Mouse (Mus musculus): Measurements from ENCODE around the gene Luc7l. TPM values are rescaled to one million over a fixed set of nuclear protein-coding genes. Genes with fewer than 3 reads are reported as not detected.
"Not testable (repeated sequence)": the region's sequence is repeated elsewhere in the genome, so short reads cannot be mapped to it uniquely, and the experiment has no call there.

The Luc7l gene
- polyA plus RNA-seq, 1 experiment = 59.8 TPM

DNA sequence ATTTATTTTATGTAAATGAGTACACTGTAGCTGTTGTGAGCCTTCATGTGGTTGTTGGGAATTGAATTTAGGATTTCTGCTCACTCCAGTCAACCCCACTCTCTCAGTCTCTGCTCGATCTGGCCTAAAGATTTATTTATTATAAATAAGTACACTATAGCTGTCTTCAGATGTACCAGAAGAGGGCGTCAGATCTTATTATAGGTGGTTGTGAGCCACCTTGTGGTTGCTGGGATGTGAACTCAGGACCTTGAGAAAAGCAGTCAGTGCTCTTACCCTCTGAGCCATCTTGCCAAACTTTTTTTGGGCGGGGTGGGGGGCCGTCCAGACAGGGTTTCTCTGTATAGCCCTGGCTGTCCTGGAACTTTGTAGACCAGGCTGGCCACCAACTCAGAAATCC is 9.1 kb downstream of the Luc7l start:
- TF ChIP-seq POLR2A (IDR thresholded peaks at IDR 0.05; ENCODE audit: borderline replicate concordance, control insufficient read depth, low read depth, low read length) = no peak
- no peak for TF ChIP-seq CTCF (IDR thresholded peaks at IDR 0.05; ENCODE audit: control insufficient read depth, insufficient read depth, low read length)
- 72% methylated on average over 4 of the region's 4 CpGs for WGBS
- Histone ChIP-seq H3K4me1 (ENCODE audit: control insufficient read depth, insufficient read depth, low read length) (no peaks in the 10 kb centered on the region), H3K4me3 (replicated peaks; ENCODE audit: control insufficient read depth, low read depth, low read length) (no peak overlapping the region), H3K27ac (ENCODE audit: control insufficient read depth, insufficient read depth, low read depth, low read length, poor library complexity) (no peak overlapping the region)

- TF ChIP-seq POLR2A (IDR thresholded peaks at IDR 0.05; ENCODE audit: borderline replicate concordance, control insufficient read depth, low read depth, low read length) (no peak), CTCF (IDR thresholded peaks at IDR 0.05; ENCODE audit: control insufficient read depth, insufficient read depth, low read length) (no peak)
- no peaks in the 10 kb centered on the region for H3K4me1 ChIP-seq (ENCODE audit: control insufficient read depth, insufficient read depth, low read length)
- no peak overlapping the region for H3K4me3 ChIP-seq (replicated peaks; ENCODE audit: control insufficient read depth, low read depth, low read length)
- H3K27ac ChIP-seq (ENCODE audit: control insufficient read depth, insufficient read depth, low read depth, low read length, poor library complexity) = no peak overlapping the region
- WGBS = 83% methylated on average over 3 of the region's 3 CpGs
These were observed 9.7 kb downstream of the Luc7l start for GRCm38 (mm10) chr17:26262384-26262783.

GRCm38 (mm10) chr17:26268851-26269250 is 16.2 kb downstream of the Luc7l start:
- Histone ChIP-seq H3K4me1 (ENCODE audit: control insufficient read depth, insufficient read depth, low read length) (no peaks in the 10 kb centered on the region), H3K27ac (ENCODE audit: control insufficient read depth, insufficient read depth, low read depth, low read length, poor library complexity) (no peak overlapping the region), H3K4me3 (replicated peaks; ENCODE audit: control insufficient read depth, low read depth, low read length) (no peak overlapping the region)
- WGBS = 50% methylated on average over 1 of the region's 1 CpGs
- TF ChIP-seq POLR2A (IDR thresholded peaks at IDR 0.05; ENCODE audit: borderline replicate concordance, control insufficient read depth, low read depth, low read length) = no peak
- no peak for TF ChIP-seq CTCF (IDR thresholded peaks at IDR 0.05; ENCODE audit: control insufficient read depth, insufficient read depth, low read length)

GRCm38 (mm10) chr17:26269577-26269976 is 16.9 kb downstream of the Luc7l start:
- H3K27ac ChIP-seq (ENCODE audit: control insufficient read depth, insufficient read depth, low read depth, low read length, poor library complexity); H3K4me3 ChIP-seq (replicated peaks; ENCODE audit: control insufficient read depth, low read depth, low read length); H3K4me1 ChIP-seq (ENCODE audit: control insufficient read depth, insufficient read depth, low read length): not testable (repeated sequence)
- WGBS = 90% methylated on average over 10 of the region's 10 CpGs

DNA sequence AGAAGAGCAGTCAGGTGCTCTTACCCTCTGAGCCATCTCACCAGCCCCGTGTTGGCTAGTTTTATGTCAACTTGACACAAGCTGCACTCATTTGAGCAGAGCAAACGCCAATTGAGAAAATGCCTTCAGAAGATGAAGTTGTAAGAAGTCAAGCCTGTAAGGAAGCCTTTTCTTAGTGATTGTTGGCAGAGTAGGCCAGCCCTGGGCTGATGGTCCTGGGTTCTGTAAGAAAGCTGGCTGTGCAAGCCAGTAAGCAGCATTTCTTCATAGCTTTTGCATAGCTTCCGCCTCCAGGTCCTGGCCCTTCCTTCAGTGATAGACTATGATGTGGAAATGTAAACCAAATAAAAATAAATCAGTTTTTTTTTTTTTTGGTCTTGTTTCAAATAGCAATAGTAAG is 19.9 kb downstream of the Luc7l start:
- Histone ChIP-seq H3K4me1 (ENCODE audit: control insufficient read depth, insufficient read depth, low read length) (no peaks in the 10 kb centered on the region), H3K27ac (ENCODE audit: control insufficient read depth, insufficient read depth, low read depth, low read length, poor library complexity) (no peak overlapping the region), H3K4me3 (replicated peaks; ENCODE audit: control insufficient read depth, low read depth, low read length) (no peak overlapping the region)
- TF ChIP-seq CTCF (IDR thresholded peaks at IDR 0.05; ENCODE audit: control insufficient read depth, insufficient read depth, low read length) (no peak), POLR2A (IDR thresholded peaks at IDR 0.05; ENCODE audit: borderline replicate concordance, control insufficient read depth, low read depth, low read length) (no peak)
- 87% methylated on average over 3 of the region's 3 CpGs for WGBS

DNA sequence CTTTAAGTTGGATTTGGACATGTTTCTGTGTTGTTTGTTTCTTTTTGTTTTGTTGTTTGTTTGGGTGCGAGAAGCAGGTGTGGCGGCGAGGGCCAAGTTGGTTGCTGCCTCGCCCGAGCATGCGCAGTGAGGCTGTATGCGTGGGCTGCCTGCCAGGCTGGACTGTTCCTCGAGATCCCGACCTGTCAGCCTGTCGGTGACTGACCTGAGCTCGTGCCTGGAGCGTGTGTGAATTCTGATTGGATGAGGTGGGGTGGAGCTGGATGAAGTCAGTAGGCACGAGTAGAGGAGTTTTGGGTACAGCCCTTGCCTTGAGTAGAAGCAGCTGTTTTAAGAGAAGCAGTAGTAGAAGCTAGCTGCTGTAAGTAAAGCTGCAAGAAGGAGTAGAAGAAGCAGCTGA is 23.2 kb downstream of the Luc7l start:
- WGBS = 84% methylated on average over 13 of the region's 13 CpGs
- H3K4me3 ChIP-seq (replicated peaks; ENCODE audit: control insufficient read depth, low read depth, low read length) = no peak overlapping the region
- TF ChIP-seq CTCF (IDR thresholded peaks at IDR 0.05; ENCODE audit: control insufficient read depth, insufficient read depth, low read length) (no peak), POLR2A (IDR thresholded peaks at IDR 0.05; ENCODE audit: borderline replicate concordance, control insufficient read depth, low read depth, low read length) (no peak)
- H3K4me1 ChIP-seq (ENCODE audit: control insufficient read depth, insufficient read depth, low read length) = no peaks in the 10 kb centered on the region
- H3K27ac ChIP-seq (ENCODE audit: control insufficient read depth, insufficient read depth, low read depth, low read length, poor library complexity) = no peak overlapping the region

DNA sequence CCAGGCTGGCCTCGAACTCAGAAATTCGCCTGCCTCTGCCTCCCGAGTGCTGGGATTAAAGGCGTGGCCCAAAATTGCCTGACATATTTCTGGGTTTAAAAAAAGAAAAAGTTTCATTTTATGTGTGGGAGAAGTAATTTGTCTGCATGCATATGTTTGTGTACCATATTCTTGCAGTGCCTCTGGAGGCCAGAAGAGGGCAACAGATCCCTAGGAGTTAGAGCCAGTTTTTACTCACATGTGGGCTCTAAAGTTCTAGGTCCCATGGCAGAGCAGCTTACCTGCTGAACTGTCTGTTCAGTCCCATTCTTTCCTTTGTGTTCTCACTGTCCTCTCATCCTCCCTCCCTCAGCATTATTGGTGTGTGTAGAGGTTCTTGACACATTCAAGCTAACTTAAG is 24.0 kb downstream of the Luc7l start:
- 80% methylated on average over 4 of the region's 4 CpGs for WGBS
- TF ChIP-seq POLR2A (IDR thresholded peaks at IDR 0.05; ENCODE audit: borderline replicate concordance, control insufficient read depth, low read depth, low read length) (no peak), CTCF (IDR thresholded peaks at IDR 0.05; ENCODE audit: control insufficient read depth, insufficient read depth, low read length) (0 out of 2 replicates have a peak, but pooled peaks have one; percentile 14)
- Histone ChIP-seq H3K4me3 (replicated peaks; ENCODE audit: control insufficient read depth, low read depth, low read length) (no peak overlapping the region), H3K27ac (ENCODE audit: control insufficient read depth, insufficient read depth, low read depth, low read length, poor library complexity) (no peak overlapping the region), H3K4me1 (ENCODE audit: control insufficient read depth, insufficient read depth, low read length) (no peaks in the 10 kb centered on the region)

- Histone ChIP-seq H3K4me1 (ENCODE audit: control insufficient read depth, insufficient read depth, low read length) (no peaks in the 10 kb centered on the region), H3K27ac (ENCODE audit: control insufficient read depth, insufficient read depth, low read depth, low read length, poor library complexity) (no peak overlapping the region), H3K4me3 (replicated peaks; ENCODE audit: control insufficient read depth, low read depth, low read length) (no peak overlapping the region)
- TF ChIP-seq POLR2A (IDR thresholded peaks at IDR 0.05; ENCODE audit: borderline replicate concordance, control insufficient read depth, low read depth, low read length) = no peak
- TF ChIP-seq CTCF (IDR thresholded peaks at IDR 0.05; ENCODE audit: control insufficient read depth, insufficient read depth, low read length) = no peak
- WGBS = 80% methylated on average over 8 of the region's 8 CpGs
These were observed 33.7 kb downstream of the Luc7l start for GRCm38 (mm10) chr17:26286199-26286955.

DNA sequence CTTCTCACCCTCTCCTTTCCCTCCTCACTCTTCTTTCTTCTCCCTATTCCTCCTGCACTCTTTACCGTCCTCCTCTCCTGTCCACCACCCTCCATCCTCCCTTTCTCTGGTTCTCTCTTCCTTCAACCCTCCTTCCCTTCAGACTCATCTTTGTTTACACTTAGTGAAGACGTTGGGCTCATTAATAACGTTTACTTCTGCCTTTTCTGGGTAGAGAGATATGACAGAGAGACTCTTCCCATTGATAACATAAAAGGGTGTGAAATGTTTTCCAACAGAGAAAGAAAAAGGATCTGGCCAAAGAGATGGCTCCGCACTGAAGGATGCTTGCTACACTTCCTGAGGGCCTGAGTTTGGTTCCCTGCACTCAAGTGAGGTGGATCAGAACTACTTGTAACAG is 36.8 kb downstream of the Luc7l start:
- WGBS = 71% methylated on average over 4 of the region's 4 CpGs
- Histone ChIP-seq H3K27ac (ENCODE audit: control insufficient read depth, insufficient read depth, low read depth, low read length, poor library complexity) (no peak overlapping the region), H3K4me1 (ENCODE audit: control insufficient read depth, insufficient read depth, low read length) (no peaks in the 10 kb centered on the region), H3K4me3 (replicated peaks; ENCODE audit: control insufficient read depth, low read depth, low read length) (no peak overlapping the region)
- TF ChIP-seq CTCF (IDR thresholded peaks at IDR 0.05; ENCODE audit: control insufficient read depth, insufficient read depth, low read length) = no peak

DNA sequence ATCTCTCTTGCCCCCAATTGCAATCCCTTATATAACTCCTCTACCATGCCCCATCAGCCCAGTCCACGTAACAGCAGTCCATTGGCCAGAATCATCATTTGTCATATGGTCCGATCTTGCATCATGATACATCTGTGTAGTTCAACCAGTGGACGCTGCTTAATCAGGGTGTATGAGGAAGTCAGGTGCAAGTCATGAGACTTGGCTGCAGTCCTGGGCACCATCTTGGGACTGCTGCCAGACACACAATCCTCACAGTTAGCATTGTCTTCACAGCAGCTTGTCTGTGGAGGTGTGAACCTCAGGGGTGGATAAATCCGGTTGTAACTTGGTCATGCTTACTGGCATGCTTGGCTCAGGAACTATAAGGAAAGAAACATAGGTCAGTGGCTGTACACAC is 45.6 kb downstream of the Luc7l start:
- not testable (repeated sequence) for H3K4me1 ChIP-seq (ENCODE audit: control insufficient read depth, insufficient read depth, low read length); H3K27ac ChIP-seq (ENCODE audit: control insufficient read depth, insufficient read depth, low read depth, low read length, poor library complexity); H3K4me3 ChIP-seq (replicated peaks; ENCODE audit: control insufficient read depth, low read depth, low read length)
- WGBS = 57% methylated on average over 4 of the region's 4 CpGs

All from bone marrow, adult 2 months (tissue).